In genomic region chr5:65855571-65855970, GRCm38 (mm10) we compare ENCODE assay signal across 24 mouse cellular contexts. TPM values are rescaled to one million over a fixed set of nuclear protein-coding genes. Genes with fewer than 3 reads are reported as not detected.
A peak's percentile ranks its signal among the peaks of the same experiment; 100 is the strongest.
DNase-seq lines count a peak whose midpoint lies in the region; ATAC-seq and TF ChIP-seq lines count a peak whose summit lies in the region.
"Had no signal": no experiment of that assay in that cellular context is flagged by ENCODE, and none has a peak within 500 bp of the region (broad histone marks: within the 10 kb centered on the region; RNA-seq: fewer than 3 reads in every experiment).

No protein-coding gene starts in this region.

- no peak for ATAC-seq in CD4-positive, CD25-positive, alpha-beta regulatory T cell, adult 4 months
- ATAC-seq: forebrain, embryonic 14.5 days; forebrain, postnatal 0 days; hindbrain, postnatal 0 days; Patski had no signal

- TF ChIP-seq CTCF in spleen, adult 2 months (IDR thresholded peaks at IDR 0.05; ENCODE audit: extremely low read depth, insufficient read depth, insufficient read length, insufficient replicate concordance) = no peak

- 33% methylated on average over 3 of the region's 3 CpGs for WGBS in spleen, adult 2 months

- peaks cover 26% of the 10 kb centered on the region for H3K4me1 ChIP-seq in spleen, adult 2 months (ENCODE audit: control insufficient read depth, insufficient read depth, insufficient read length)

- no peak for TF ChIP-seq POLR2A in spleen, adult 2 months (IDR thresholded peaks at IDR 0.05; ENCODE audit: low read depth, low read length)

- peak; percentile 22 for DNase-seq in CD4-positive, CD25-positive, alpha-beta regulatory T cell, adult 2 months (ENCODE audit: low read depth, low spot score)
- no peak for DNase-seq in spleen, adult 2 months (ENCODE audit: low read depth in 1 of 2, low spot score in 2 of 2)
- DNase-seq in spleen, adult 12 weeks (ENCODE audit: low spot score) = no peak
- peak; percentile 69 for DNase-seq in A20 (ENCODE audit: low read depth, low spot score)
- DNase-seq in gastrocnemius, postnatal 25 days = no peak
- DNase-seq: adrenal gland, postnatal 10 days; adrenal gland, postnatal 36 days; cerebellum, adult 18-20 months; cerebellum, adult 9-10 months; cerebellum, postnatal 14 days; forebrain, postnatal 0 days; gastrocnemius, adult 2 months; gastrocnemius, postnatal 36 days; heart, adult 2 months; heart, postnatal 14 days; heart, postnatal 4 days had no signal

- peak overlapping the region; percentile 75 for H3K27ac ChIP-seq in spleen, adult 2 months (ENCODE audit: insufficient read depth, low read length)
- H3K27ac ChIP-seq: gastrocnemius, adult 2 months; heart, adult 2 months; heart, embryonic 10.5 days; heart, embryonic 13.5 days; hindbrain, embryonic 14.5 days; hindbrain, postnatal 0 days had no signal

- no peaks in the 10 kb centered on the region for H3K27me3 ChIP-seq in spleen, adult 2 months (ENCODE audit: control insufficient read depth, insufficient read depth, low read length)
- H3K27me3 ChIP-seq: heart, embryonic 13.5 days; Patski had no signal

- H3K36me3 ChIP-seq in spleen, adult 2 months (ENCODE audit: control insufficient read depth, insufficient read depth, low read length) = no peaks in the 10 kb centered on the region
- H3K36me3 ChIP-seq: G1E; heart, embryonic 10.5 days; heart, embryonic 13.5 days had no signal

- no peak overlapping the region for H3K4me3 ChIP-seq in spleen, adult 2 months (ENCODE audit: extremely low read depth, insufficient read depth, insufficient read length)
- H3K4me3 ChIP-seq: gastrocnemius, adult 2 months; heart, adult 2 months; heart, embryonic 10.5 days; heart, embryonic 13.5 days had no signal

RNA-seq across cellular contexts. Expression of gene Rhoh, which starts 5.4 kb away (rescaled TPM):
- polyA plus RNA-seq in CD4-positive, CD25-positive, alpha-beta regulatory T cell, adult 4 months (2017; shearing (Covaris generic)) = 100 to 1,000 TPM; 342 to 463 TPM
- polyA plus RNA-seq in spleen, adult 2 months (2012; rRNA removed) = 28.0 and 33.6 TPM in 2 replicates
- total RNA-seq in gastrocnemius, postnatal 25 days (2021) = under 1 TPM; 0.18 to 0.29 TPM
- polyA plus RNA-seq: G1E had no signal

Comparison
In these comparisons a context has a peak if more than half of its experiments do, and no peak if none do; other contexts are left out.
1. DNase-seq: peak in CD4-positive, CD25-positive, alpha-beta regulatory T cell, adult 2 months (single experiment) and A20 (single experiment); none in spleen, adult 2 months (0 of 2), spleen, adult 12 weeks (single experiment) and gastrocnemius, postnatal 25 days (single experiment).